Mouse (Mus musculus) limb, embryonic 11.5 days (tissue): ENCODE data around the gene Lrrc27. TPM values are rescaled to one million over a fixed set of nuclear protein-coding genes. Genes with fewer than 3 reads are reported as not detected.

Source experiments
- ATAC-seq: fragments of 200-750 bp; cut with Nextera tagmentation; 2 replicates; pipeline ENCODE4 v1.8.0; 2017; ENCODE audit warnings: low read depth; ENCODE audit not compliant: insufficient number of reproducible peaks, low FRiP score, low TSS enrichment
- DNase-seq: peaks from one replicate; pipeline ENCODE4 v3.0.0-alpha.2; 2015; ENCODE audit warnings: low spot score
- H3K27ac ChIP-seq: fragments of 300-500 bp; sonication (generic); replicated peaks from 2 replicates; pipeline ENCODE4 v1.5.1; 2014; ENCODE audit warnings: low read depth, mild to moderate bottlenecking, low read length
- H3K27me3 ChIP-seq: fragments of 300-500 bp; sonication (generic); 2 replicates; pipeline ENCODE4 v1.6.1; 2014; ENCODE audit warnings: mild to moderate bottlenecking, low read length, mixed read lengths; ENCODE audit not compliant: control insufficient read depth, insufficient read depth
- H3K36me3 ChIP-seq: fragments of 300-500 bp; sonication (generic); 2 replicates; pipeline ENCODE4 v1.6.1; 2014; ENCODE audit warnings: mild to moderate bottlenecking, low read length, moderate library complexity, mixed read lengths; ENCODE audit not compliant: control insufficient read depth, insufficient read depth
- H3K4me1 ChIP-seq: fragments of 300-500 bp; sonication (generic); 2 replicates; pipeline ENCODE4 v1.6.1; 2014; ENCODE audit warnings: low read length, mixed read lengths; ENCODE audit not compliant: control insufficient read depth, insufficient read depth
- H3K4me2 ChIP-seq: fragments of 300-500 bp; sonication (generic); 2 replicates; pipeline ENCODE4 v1.6.1; 2014; ENCODE audit warnings: low read depth, mild to moderate bottlenecking, moderate library complexity; ENCODE audit not compliant: severe bottlenecking
- H3K4me3 ChIP-seq: fragments of 300-500 bp; sonication (generic); 2 replicates; pipeline ENCODE4 v1.5.1; 2014; ENCODE audit warnings: low read depth, low read length
- H3K9ac ChIP-seq: fragments of 300-500 bp; sonication (generic); 2 replicates; pipeline ENCODE4 v1.6.1; 2014; ENCODE audit warnings: mild to moderate bottlenecking, low read length
- H3K9me3 ChIP-seq: fragments of 300-500 bp; sonication (generic); 2 replicates; pipeline ENCODE4 v1.6.1; 2016; ENCODE audit warnings: low read length; ENCODE audit not compliant: control insufficient read depth
- WGBS: fragments of 180-500 bp; shearing (Covaris S2); extraction: QIAGEN DNeasy Blood & Tissue Kit; methylation state at CpG from one replicate; pipeline ENCODE4 v1.1.7; 2014; 5-methylcytosine and 5-hydroxymethylcytosine counted together
- polyA plus RNA-seq: library from polyadenylated mRNA; unstranded; fragments of >200 nt; fragmentation: Nextera tagmentation; extraction: Ambion mirVana; gene quantifications from 2 replicates; pipeline ENCODE4 v1.2.1, GENCODE M21; 2014

Lrrc27 gene
- polyA plus RNA-seq, 1 experiment from 2014 or later, result 3.2 TPM

GRCm38 (mm10) chr7:139279571-139279970, 66.8 kb downstream of the Lrrc27 start:
- no peaks in the 10 kb centered on the region for H3K27me3 ChIP-seq
- WGBS, result 75% methylated on average over 5 of the region's 5 CpGs
- H3K9me3 ChIP-seq, result no peaks in the 10 kb centered on the region
- H3K4me2 ChIP-seq, result no peak overlapping the region
- no peak overlapping the region for H3K9ac ChIP-seq
- H3K27ac ChIP-seq, result no peak overlapping the region
- H3K36me3 ChIP-seq, result no peaks in the 10 kb centered on the region
- DNase-seq, result no peak
- H3K4me1 ChIP-seq, result no peaks in the 10 kb centered on the region
- no peak for ATAC-seq
- no peak overlapping the region for H3K4me3 ChIP-seq

DNA sequence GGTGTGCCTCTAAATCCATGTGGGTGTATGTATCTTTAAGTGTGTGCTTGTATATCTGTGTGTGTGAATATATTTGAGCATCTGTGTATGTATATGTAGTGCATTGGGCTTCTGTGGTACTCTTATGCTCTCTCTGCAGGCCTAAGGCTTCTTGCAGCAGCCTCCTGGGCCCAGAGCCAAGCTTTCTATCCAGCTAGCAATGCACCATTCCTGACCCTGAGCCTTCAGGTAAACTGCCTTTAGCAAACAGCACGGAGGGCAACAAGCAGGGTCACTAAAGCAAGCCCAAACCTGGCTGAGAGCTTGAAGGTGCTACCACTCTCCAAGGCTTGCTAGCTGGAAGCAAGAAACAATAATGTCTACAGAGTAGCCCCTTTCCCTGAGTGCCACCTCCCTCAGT, 67.3 kb downstream of the Lrrc27 start:
- Histone ChIP-seq H3K27ac (no peak overlapping the region), H3K9me3 (no peaks in the 10 kb centered on the region)
- no peak for ATAC-seq

DNA sequence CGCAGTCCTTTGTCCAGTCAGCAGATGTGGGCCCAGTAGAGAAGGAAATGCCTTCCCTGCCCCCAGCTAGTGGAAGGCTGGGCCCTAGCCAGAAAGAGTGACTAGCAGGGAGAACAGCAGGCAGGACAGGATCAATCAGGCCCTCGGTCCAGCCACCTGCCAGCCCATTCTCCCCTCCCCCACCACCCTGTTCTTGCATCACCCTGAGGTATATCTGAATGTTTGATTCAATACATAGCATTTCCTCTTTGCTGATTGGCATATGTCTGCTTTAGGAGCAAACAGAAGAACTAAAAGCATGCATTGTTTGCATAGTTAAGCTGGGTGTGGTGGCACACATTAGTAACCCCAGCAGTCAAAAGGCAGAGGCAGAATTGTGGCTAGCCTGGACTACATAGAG, 68.4 kb downstream of the Lrrc27 start:
- ATAC-seq, result no peak
- 40% methylated on average over 2 of the region's 2 CpGs for WGBS
- Histone ChIP-seq H3K27ac (no peak overlapping the region), H3K4me2 (no peak overlapping the region), H3K9ac (no peak overlapping the region), H3K4me1 (no peaks in the 10 kb centered on the region), H3K4me3 (no peak overlapping the region), H3K36me3 (no peaks in the 10 kb centered on the region), H3K27me3 (no peaks in the 10 kb centered on the region), H3K9me3 (no peaks in the 10 kb centered on the region)
- DNase-seq, result no peak

More for the DNA sequence above, 67.3 kb downstream of the Lrrc27 start:
- Histone ChIP-seq H3K9ac (no peak overlapping the region), H3K4me1 (no peaks in the 10 kb centered on the region), H3K4me3 (no peak overlapping the region), H3K27me3 (no peaks in the 10 kb centered on the region), H3K36me3 (no peaks in the 10 kb centered on the region), H3K4me2 (no peak overlapping the region)
- DNase-seq, result no peak
- WGBS, result 62% methylated on average over 1 of the region's 1 CpGs

GRCm38 (mm10) chr7:139282037-139282436, 69.2 kb downstream of the Lrrc27 start:
- no peak for DNase-seq
- Histone ChIP-seq H3K27me3 (no peaks in the 10 kb centered on the region), H3K4me3 (no peak overlapping the region), H3K27ac (no peak overlapping the region), H3K36me3 (no peaks in the 10 kb centered on the region), H3K4me1 (no peaks in the 10 kb centered on the region), H3K9me3 (no peaks in the 10 kb centered on the region), H3K9ac (no peak overlapping the region), H3K4me2 (no peak overlapping the region)
- ATAC-seq, result no peak
- 78% methylated on average over 3 of the region's 3 CpGs for WGBS

DNA sequence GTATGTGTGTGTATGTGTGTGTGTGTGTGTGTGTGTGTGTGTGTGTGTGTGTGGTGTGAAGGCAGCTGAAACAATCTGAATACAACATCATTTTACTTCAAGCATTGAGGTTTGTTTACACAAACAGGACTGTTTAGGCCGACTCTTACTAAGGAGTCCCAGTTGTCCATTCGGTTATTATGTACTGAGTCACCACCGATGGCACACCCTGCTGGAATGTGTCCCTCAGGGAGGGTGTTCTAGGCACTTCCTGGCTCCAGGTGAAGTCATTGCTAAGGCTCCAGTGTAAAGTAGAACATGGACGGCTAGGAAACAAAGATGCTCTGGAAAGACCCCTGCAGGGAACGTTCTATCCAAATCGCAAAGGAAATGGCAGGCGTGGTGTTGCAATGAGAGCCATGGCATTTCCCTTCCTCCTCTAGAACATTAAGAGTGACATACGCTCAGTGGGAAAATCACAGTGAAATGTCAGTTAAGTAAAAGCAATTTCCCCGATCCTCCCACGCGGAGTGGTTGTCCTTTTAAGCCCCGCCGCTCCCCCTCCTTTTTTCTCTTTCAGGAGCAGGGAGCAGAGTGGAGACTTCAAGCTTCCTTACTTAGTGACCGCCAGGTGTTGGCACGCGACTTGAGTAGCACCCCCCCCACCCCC, 72.6 kb downstream of the Lrrc27 start:
- DNase-seq (no peak), ATAC-seq (no peak)
- H3K27me3 ChIP-seq, result no peaks in the 10 kb centered on the region
- no peak overlapping the region for H3K27ac ChIP-seq
- no peaks in the 10 kb centered on the region for H3K4me1 ChIP-seq
- no peaks in the 10 kb centered on the region for H3K36me3 ChIP-seq
- no peak overlapping the region for H3K4me3 ChIP-seq
- H3K9ac ChIP-seq, result no peak overlapping the region
- 74% methylated on average over 16 of the region's 16 CpGs for WGBS
- no peaks in the 10 kb centered on the region for H3K9me3 ChIP-seq
- no peak overlapping the region for H3K4me2 ChIP-seq

DNA sequence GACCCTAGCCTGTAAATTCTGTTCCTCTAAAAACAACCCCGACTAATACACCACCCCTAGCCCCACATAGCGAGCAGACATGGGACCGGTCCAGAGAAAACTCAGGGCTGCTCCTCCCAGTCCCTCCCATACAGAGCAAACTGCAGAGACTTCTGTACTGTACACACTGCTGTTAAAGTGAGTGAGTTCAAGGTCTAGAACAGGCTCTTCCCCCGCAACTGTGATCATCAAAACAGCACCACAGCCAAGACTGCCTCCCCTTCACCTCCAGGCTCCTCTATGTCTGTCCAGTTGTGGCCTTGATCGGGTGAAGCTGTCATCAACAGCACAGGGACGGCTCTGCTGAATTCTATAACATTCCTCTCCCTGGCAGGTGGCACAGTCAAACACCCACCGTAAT, 75.8 kb downstream of the Lrrc27 start:
- 84% methylated on average over 7 of the region's 7 CpGs for WGBS
- DNase-seq (no peak), ATAC-seq (no peak)
- Histone ChIP-seq H3K9ac (no peak overlapping the region), H3K4me2 (no peak overlapping the region), H3K9me3 (no peaks in the 10 kb centered on the region), H3K36me3 (no peaks in the 10 kb centered on the region), H3K27ac (no peak overlapping the region), H3K4me1 (no peaks in the 10 kb centered on the region), H3K4me3 (no peak overlapping the region), H3K27me3 (no peaks in the 10 kb centered on the region)

Other genes starting within 250 kb of the Lrrc27 start
- 31.0 and 32.8 TPM in 2 replicates for gene Dpysl4, start 127.0 kb upstream of the Lrrc27 start, polyA plus RNA-seq
- gene Stk32c, start 319 bp downstream of the Lrrc27 start, polyA plus RNA-seq, result 0.17 TPM in 1 of 2 replicates, not detected in the other
- gene Pwwp2b, start 35.5 kb downstream of the Lrrc27 start, polyA plus RNA-seq, result 5.7 and 6.6 TPM in 2 replicates
- 23.0 and 24.4 TPM in 2 replicates for gene Inpp5a, start 176.1 kb downstream of the Lrrc27 start, polyA plus RNA-seq